Mouse (Mus musculus): ENCODE data around the gene Ptprf.

The Ptprf gene

DNA sequence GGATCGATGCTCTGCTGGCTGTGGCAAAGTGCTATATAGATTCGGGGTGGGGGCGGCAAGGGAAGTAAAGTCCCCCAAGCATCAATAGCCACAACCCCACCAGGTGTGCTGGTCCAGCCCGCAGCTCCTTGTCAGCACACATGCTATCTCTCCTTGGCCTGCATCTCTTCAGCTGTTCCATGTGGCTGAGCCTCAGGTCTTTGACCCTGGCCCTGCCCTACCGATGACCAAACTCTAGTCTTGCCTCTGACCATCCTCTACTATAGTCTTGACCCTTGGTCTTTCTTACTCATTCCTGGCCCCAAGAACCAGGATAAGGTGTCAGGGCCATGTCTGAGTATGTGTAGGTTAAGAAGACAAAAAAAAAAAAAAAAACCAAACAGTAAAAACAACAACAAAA, 33.2 kb downstream of the Ptprf start:
- no peak for DNase-seq (ENCODE audit: low spot score in 2 of 2)

DNA sequence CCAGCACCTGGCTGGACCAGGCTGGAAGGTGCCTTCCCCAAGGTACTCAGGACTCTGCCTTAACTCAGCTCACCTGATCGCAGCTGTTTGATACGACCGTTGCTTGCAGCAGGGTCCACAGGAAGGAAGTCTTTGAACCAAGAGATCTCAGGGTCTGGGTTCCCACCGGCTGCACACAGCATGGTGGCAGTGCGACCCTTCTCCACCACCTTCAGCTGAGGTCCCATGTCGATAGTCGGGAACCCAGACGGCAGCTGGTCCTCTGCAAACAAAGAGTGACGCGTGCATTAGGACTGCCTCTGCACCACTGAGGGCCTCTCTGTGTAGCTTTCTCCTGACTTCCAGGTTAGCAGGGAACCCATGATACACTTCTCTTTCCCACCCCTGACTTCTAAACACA, 33.8 kb downstream of the Ptprf start:
- DNase-seq (ENCODE audit: low spot score in 2 of 2) = no peak

DNA sequence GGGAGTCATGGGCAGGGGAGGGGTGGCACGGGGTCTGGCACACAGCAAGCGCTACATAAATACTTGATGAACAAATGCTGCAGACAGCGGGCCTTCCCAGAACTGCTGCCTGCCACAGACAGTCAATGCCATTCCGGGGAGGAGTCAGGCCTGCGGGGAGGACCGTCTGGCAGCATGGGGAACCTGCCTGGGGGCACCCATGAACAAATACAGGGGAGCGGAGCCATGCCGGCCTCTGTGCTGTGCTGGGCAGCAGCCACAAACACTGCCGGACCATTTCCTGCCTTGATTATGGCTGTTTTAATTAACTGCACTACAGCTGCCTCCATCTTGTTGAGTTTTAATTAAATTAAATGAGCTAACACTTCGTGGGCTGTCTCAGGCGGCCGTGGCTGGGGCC, 35.0 kb downstream of the Ptprf start:
- DNase-seq (ENCODE audit: low spot score in 2 of 2) = no peak

DNA sequence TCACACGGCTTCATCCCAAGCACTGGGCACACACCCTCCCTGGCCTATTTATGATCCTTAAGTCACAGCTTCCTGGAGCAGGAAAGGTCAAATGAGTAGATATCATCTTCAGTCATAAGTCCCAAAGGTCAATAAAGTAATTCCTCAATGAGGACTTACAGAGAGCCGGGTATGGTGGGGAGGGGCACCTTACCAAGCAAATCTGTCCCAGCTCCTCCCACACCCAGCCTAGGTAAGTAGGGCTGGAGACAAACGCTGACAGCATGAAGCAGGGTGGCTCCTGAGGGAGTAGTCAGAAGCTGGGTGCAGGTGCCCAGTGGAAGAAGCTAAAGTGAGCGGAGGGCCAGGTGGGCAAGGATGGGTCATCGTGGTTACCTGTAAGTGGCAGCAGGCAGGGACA, 36.3 kb downstream of the Ptprf start:
- DNase-seq (ENCODE audit: low spot score in 2 of 2) = no peak

DNA sequence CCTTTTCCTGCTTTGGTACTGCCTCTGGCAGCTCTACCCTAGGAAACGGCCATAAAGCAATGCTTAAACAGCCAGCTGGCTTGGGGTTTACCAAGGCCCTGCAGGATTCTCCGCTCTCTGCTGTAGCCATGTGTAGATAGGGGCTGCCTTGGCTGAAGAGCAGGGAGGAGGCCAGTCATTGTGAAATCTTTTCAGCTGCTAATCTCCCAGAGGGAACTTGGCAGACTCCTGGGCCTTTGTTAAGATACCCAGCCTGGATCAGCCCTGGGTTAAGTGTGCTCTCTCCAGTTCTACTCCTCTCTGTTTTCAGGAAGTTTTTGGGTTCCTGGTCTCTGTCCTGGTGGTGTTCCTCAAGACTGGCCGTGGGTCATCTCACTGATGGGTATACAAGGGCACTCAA, 43.9 kb downstream of the Ptprf start:
- DNase-seq (ENCODE audit: low spot score in 2 of 2) = no peak

DNA sequence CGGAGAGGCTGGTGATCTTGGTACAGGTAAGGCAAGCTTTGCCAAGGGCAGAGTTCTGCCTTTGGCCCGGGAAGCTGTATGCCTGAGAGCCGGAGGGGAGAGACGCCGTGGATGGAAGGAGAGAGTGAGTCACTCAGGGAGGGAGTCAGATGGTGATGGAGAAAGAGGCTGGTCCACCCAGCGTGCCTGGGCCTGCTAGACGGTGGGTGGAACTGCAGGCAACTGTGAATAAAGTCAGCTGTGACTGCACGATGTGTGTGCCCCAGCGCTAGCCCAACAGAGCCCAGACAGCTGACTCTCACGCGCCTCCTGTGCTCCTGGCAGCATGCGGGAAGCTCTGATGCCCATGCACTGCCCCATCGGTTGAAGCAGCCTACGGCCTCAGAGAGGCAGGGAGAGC, 45.4 kb downstream of the Ptprf start:
- peak in 1 of 2 experiments; percentile 55 for DNase-seq (ENCODE audit: low spot score in 2 of 2)

DNA sequence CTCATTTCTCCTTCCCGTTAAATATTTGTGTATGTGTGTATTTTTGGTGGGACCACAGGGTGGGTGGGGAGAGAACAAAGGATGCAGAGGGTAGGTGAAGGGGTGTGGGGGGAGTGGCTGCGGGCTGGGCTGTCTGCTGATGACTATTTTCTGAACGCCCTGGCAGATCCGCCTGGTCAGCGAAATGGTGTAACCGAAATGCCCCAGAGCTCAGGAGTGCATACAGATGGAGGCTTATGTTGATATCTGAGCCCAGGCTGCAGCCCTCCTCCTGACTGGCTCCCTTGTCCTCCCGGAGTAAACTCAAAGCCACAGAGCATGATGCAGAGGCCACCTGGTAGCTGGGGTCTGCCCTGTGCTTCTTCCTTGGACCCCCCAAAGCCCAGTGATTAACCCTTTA, 47.4 kb downstream of the Ptprf start:
- no peak for DNase-seq (ENCODE audit: low spot score in 2 of 2)

DNA sequence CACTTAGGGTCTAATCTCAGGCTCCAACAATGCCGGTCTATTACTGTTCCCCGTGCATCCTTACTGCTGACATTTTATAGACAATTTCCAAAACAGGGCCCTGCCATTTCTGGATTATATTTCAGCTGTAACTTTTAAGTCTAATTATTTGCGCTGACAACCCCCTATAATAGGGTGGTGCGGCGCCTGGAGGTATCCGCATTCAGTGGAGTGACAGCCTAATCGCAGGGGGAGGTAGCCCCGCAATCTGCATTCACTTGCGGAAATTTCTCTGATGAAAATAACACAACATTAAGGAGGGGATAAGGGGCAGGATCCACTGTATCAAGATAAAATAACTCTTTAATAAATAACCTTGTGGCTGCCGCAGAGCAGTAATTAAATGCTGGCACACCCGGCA, 47.9 kb downstream of the Ptprf start:
- no peak for DNase-seq (ENCODE audit: low spot score in 2 of 2)

DNA sequence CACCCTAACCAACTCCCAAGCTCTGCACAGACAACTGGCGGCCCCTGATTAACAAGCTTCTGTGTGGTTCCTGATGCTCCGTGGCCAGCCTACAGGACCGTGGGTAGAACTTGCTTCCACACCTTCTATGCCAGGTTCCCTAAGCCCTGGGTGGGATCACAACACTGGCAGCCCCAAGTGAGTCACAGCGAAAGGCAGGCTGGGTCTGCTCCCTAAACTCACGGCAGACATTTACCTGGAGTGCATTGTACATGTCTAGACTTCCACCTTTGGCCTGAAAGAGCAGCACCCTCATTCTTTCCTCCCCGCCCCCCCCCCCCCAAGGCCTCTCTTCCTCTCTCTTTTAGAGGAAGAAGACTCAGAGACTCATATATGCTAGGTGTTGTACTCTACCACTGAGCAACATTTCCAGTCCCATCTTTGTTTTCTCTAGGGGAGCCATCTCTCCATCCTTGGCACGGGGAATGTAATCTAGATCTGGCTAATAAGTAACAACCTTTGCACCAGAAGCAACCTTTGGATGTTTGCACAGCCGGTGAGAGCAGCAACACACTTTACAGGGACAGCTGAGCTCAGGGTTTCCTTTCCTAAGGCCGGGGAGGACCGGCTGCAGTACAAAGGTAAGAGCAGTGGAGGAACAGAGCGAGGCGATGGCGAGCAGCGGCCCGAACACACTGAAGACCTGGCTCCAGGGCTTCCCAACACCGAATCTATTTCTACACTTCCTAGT, 51.1 kb downstream of the Ptprf start:
- DNase-seq (ENCODE audit: low spot score in 2 of 2) = no peak

DNA sequence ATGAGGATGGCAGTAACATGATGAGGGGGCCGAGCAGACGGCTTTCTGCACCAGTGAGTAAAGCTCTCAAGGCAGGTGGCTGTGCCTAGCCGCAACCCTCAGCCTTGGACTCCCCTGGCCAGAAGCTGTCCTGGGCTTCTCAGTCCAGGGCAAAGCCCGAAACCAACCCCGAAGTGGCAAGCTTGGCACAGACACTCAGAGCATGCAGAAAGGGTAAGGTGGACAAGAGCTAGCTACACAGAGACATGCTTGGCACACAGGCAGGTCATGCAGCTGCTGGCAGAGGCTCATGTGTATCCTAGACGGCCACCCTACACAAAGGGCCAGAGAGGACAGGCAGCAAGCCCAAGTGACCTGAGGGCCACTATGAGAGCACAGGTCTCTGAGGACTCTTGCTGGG, 52.5 kb downstream of the Ptprf start:
- DNase-seq (ENCODE audit: low spot score in 2 of 2) = no peak

DNA sequence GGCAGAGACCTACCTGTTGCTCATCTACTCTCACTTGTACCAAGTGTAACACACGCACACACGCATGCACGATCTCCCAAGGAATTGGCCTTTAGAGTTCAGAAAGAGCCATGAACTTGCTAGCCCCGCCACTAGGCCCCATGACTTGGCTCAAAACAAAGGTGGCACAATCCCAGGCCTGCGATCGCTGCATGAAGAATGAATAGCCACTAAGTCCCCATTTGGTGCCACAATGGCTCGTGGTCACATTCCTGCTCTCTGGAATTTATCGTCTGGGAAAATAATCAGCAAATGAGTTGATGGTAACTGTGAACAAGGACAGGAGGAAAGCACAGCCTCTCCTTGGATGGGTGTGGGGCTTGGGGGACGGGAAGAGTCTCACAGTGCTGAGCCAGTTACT, 54.3 kb downstream of the Ptprf start:
- DNase-seq (ENCODE audit: low spot score in 2 of 2) = no peak

DNA sequence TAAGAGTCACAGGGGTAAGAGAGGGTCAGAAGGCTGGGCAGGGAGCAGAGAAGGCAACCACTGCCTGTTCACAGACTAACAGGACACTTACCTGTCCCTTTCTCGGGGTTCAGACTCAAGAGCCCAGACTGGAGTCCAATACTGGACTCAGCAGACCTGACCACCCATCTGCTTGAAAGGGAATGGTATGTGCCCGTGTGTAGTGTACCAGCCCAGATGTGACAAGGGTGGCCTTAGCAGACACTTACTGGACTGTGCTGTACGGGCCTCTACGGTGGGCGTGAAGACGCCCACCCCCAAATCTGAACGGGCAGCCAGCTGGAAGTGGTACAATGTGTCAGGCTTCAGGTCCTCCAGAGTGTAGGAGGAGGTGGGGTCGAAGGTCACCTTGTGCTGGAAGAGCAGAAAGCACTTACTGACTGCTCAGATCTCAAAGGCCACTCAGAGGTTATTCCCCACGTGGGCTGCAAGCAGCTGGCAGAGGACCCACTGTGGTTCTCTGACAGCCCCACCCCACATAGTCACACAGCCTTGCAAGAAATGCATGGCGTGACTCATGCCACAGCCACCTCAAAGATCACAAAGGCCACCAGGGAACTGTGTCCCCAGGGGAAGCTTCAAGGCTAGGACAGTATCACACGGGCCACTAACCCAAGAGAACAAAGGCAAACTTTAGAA, 56.4 kb downstream of the Ptprf start:
- DNase-seq (ENCODE audit: low spot score in 2 of 2) = no peak

DNA sequence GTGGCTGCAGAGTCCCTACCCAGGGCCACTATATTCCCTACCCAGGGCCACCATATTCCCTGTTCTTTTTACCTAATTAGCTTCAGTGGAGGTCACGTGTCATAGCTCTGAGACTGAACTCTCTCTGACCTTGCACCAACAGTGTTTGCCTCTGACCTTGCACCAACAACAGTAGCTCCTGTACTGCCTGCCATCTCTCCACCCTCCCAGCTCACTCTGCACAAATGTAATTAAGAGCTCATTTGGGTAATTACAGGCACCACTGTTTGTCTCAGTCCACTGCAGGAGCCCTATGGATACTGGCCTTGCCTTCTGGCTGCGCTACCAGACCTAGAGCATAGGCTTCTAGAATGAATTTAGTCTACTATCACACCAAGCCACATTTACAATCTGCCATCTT, 57.3 kb downstream of the Ptprf start:
- DNase-seq (ENCODE audit: low spot score in 2 of 2) = no peak

DNA sequence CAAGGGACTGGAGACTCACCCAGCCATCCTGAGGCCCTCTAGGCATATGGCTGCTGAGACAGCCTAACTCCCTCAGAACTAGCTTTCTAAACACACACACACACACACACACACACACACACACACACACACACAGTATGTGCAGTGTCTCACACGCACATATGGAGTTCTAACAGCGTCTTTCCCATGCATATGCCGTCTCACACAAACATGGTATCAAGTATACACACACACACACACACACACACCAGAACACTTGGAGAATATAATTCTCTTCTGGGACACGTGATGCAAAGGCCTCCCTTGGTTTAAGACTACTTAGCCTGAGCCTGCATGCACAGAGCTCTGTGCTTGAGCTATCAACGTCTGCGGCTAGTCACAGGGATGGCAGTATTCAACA, 59.3 kb downstream of the Ptprf start:
- DNase-seq (ENCODE audit: low spot score in 2 of 2) = no peak

DNA sequence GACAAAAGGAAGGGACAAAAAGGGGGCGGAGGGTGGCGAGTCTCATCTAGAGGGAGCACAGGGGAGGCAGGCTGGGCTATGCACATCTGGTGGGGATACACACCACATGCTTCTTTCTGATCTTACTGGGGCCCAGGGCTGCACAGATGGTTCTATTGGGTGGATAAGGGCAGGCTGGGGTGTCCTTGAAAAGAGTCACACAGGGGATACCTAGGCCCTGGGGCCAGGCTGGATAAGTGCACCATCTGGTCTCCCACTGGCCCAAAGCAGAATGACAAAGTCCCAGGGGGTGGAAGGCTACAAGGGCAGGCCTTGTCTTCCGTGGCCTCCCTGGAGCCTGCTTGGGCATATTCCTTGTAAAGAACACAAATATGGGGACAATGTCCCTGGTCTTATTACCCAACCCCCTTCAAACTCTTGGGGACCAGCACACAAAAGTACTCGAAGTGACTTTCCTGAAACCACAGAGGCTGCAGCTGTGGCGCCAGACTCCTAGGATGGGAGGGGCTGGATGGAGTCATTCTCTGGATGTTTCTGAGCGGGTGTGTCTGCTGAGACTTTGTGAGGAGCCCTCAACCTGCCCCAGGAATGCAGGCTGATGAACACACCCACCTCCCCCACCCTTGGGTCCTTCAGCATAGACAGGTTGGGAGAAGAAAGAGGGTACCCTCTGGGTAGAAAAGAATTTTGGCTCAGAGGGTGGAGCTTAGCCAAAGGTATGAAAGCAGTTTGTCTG, 62.0 kb downstream of the Ptprf start:
- DNase-seq (ENCODE audit: low spot score in 2 of 2) = no peak

DNA sequence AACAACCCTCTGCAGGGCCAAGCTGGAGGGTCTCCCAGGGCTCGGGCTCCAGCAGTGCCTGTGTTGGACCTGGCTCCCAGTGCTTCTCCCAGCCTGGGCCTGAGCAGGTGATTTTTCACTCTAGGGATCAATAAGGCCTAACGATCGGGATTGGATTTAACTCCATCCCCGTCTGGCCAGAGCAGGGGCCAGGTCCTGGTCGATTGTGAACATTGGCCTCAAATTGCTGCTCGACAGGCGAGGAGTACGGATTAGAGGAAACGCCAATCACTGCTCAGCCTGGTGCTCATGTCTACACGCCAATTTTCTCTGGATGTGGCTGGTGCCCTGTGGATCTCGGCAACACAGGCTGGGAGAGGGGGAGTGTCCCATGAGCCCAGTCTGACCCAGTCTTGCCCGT, 63.8 kb downstream of the Ptprf start:
- no peak for DNase-seq (ENCODE audit: low spot score in 2 of 2)

DNA sequence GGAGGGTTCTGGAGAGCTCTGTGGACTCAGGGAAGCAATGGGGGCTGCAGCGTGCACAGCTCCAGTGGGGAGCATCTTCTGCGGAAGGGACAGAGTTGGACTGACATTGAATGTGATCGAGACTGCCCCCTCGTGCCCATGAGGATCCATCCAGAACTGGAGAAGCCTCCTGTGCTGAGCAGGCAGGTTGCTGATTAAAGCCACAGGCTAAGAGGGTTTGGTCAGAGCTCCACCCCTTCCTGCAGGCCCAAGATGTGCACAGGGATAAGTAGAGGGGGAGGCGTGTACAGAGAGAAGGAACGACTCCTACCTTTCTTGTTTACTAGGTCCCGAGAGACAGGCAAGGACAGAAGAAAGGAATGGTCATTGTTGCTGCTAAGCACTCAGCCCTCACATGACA, 69.9 kb downstream of the Ptprf start:
- DNase-seq (ENCODE audit: low spot score in 2 of 2) = no peak

DNA sequence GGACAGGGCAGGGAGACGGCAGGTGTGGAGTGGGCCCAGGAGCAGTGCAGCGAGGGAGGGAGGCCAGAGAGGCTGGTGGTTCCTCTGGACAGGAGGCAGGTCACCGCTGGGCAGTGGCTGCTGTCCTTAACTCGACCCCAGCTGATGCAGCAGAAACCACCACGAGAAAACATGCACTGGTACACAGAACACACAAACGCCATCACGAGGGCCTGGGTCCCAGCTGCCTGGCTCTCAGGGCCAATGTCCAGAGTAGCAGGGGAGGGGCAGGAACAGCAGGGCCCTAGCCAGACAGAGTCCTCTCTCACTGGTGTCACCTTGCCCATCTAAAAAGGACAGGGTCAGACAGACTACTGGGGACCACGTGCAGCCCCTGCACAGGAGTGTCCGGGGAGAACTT, 70.4 kb downstream of the Ptprf start:
- no peak for DNase-seq (ENCODE audit: low spot score in 2 of 2)

DNA sequence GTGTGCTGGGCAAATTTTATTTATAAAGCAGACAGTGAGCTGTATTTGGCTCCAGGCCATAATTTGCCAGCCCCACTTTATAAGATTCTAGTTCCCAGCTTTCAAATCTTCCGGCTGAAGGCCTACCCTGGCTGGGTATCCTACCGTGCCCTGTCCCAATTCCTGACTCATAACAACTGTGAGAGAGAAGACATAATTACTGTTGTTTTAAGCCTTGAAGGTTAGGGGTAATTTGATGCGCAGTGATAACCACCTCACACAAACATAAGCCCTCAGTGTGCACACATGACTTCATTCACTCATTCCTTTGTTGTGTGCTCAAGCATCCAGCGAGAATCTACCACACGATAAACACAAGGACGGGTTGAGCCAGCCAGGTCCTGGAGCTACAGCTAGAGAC, 71.7 kb downstream of the Ptprf start:
- DNase-seq (ENCODE audit: low spot score in 2 of 2) = no peak

DNA sequence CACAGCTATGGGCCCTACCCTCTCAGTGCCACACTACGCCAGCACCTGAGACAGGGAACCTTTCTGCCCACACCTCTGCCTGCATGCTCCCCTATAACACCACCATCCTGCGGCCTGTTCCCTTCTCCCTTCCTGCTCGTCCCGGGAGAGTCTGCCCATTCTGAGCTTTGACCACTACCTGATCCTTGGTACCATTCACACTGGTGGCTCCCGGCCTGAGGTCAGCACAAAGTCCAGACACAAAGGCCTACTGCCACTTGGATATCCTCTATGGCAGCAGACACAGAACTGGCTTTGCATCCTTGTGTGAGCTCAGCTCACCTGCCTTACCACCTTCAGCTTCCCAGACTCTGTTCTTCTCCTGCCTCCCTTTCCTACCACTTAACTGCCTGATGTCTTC, 72.7 kb downstream of the Ptprf start:
- DNase-seq (ENCODE audit: low spot score in 2 of 2) = no peak

DNA sequence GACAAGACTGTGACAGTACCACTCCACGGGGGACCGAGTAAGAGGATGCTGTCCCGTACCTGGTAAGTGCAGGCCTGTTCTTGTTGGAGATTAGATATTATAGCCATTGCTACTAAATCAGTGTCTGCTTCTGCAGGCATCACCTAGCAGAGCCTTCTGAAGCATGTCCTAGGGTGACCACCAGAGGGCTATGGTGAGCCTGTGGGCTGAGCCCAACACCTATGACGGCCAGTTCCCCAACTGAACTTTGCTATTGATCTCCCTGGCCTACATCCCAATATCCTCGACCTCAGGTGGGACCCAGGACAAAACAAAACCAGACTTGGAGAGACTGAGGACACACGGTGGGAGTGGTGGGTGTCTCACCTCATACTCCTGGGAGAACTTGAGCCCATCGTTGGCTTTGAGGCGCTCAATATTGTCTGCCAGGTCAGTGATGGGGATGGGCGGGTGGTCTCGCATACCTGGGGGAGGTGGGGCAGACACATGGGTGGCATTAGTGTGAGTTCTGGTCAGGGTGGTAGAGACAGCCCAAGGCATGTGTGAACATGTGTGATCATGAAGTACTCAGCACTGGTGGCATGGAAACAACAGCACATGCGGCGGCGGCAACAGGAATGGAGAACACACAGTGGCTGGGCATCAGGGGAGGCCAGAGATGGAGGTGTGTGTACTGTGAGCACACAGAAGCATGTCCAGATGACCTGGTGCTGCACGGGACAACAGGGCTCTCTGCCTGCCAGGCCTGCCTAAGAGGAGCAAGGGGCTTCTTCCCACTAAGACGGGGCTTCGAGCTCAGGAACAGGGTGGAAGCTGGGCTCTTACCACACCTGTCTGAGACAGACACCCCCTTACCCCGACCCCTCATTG, 74.2 kb downstream of the Ptprf start:
- peak; percentile 59 to 73 for DNase-seq (ENCODE audit: low spot score in 2 of 2)

DNA sequence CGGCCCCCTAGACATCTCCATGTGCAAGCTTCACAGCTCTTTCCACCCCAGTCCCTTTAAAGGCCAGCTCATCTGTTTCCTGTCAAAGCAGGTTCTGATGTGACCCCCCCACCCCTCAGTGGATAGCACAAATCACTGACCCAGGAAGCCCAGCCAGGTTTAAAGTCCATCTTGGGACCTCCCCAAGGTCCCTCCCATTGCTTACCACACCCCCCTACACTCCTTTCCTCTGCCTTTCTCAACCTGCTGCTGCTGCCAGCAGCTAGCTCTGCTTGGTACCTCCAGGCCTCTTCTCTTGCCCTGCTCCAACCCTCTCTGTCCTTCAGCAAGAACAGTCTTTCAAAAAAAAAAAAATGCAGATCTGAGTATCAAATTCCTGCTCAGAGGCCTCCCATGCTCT, 76.3 kb downstream of the Ptprf start:
- DNase-seq (ENCODE audit: low spot score in 2 of 2) = no peak

Data from right cerebral cortex, postnatal 10 days (tissue).